Mouse (Mus musculus) liver, adult 2 months (tissue): ENCODE measurements around the gene Iqgap3. TPM values are rescaled to one million over a fixed set of nuclear protein-coding genes. Genes with fewer than 3 reads are reported as not detected.
A peak's percentile ranks its signal among the peaks of the same experiment; 100 is the strongest.

ENCODE experiments used
- DNase-seq: peaks from one replicate; pipeline ENCODE4 v3.0.0-alpha.2; 2011; ENCODE audit warnings: low read depth, low spot score; ENCODE audit errors: extremely low read depth
- H3K27ac ChIP-seq: fragments of 200-500 bp; replicated peaks from 2 replicates; pipeline ENCODE4 v1.5.1; 2012; ENCODE audit warnings: low read depth, mild to moderate bottlenecking, control low read depth, inconsistent platforms, low read length; ENCODE audit not compliant: insufficient read depth
- H3K27me3 ChIP-seq: fragments of 200-500 bp; 2 replicates; pipeline ENCODE4 v1.6.1; 2012; ENCODE audit warnings: mild to moderate bottlenecking, moderate library complexity, low read length, inconsistent platforms; ENCODE audit not compliant: control insufficient read depth, insufficient read depth
- H3K36me3 ChIP-seq: fragments of 200-500 bp; 2 replicates; pipeline ENCODE4 v1.6.1; 2012; ENCODE audit warnings: low read length, inconsistent platforms; ENCODE audit not compliant: control insufficient read depth, insufficient read depth
- H3K4me1 ChIP-seq: fragments of 200-500 bp; 2 replicates; pipeline ENCODE4 v1.6.1; 2011; ENCODE audit warnings: low read length; ENCODE audit not compliant: control insufficient read depth, insufficient read depth
- H3K4me3 ChIP-seq: fragments of 200-500 bp; 2 replicates; pipeline ENCODE4 v1.5.1; 2011; ENCODE audit warnings: low read depth, mild to moderate bottlenecking, control low read depth, low read length, moderate library complexity; ENCODE audit not compliant: insufficient read depth
- H3K79me2 ChIP-seq: fragments of 200-500 bp; 2 replicates; pipeline ENCODE4 v1.6.1; 2012; ENCODE audit warnings: inconsistent platforms, mild to moderate bottlenecking, low read length, moderate library complexity; ENCODE audit not compliant: control insufficient read depth, insufficient read depth
- H3K9ac ChIP-seq: fragments of 200-500 bp; 2 replicates; pipeline ENCODE4 v1.6.1; 2012; ENCODE audit warnings: low read depth, mild to moderate bottlenecking, control low read depth, inconsistent platforms, low read length
- CTCF ChIP-seq: fragments of 200-500 bp; IDR thresholded peaks from 2 replicates; pipeline ENCODE4 v1.5.1; 2011; ENCODE audit warnings: low read depth, low read length, control low read depth
- POLR2A ChIP-seq: fragments of 200-500 bp; IDR thresholded peaks from 2 replicates; pipeline ENCODE4 v1.6.1; 2011; ENCODE audit warnings: low read length, control low read depth; ENCODE audit not compliant: insufficient read depth; ENCODE audit errors: extremely low read depth
- WGBS: fragments of 180-500 bp; shearing (Covaris S2); methylation state at CpG from one replicate; pipeline ENCODE4 v1.1.7; 2018; 5-methylcytosine and 5-hydroxymethylcytosine counted together
- polyA plus RNA-seq: library from polyadenylated mRNA; depleted of rRNA; stranded (reverse); fragments of >200 nt; gene quantifications from 2 replicates; pipeline ENCODE4 v1.2.3, GENCODE M21; 2012
- total RNA-seq: library from RNA; depleted of rRNA; stranded (reverse); fragments of >200 nt; gene quantifications from 2 replicates; pipeline ENCODE4 v1.2.3, GENCODE M21; 2014

The Iqgap3 gene
- total and polyA plus RNA-seq, 2 experiments = 0.16 to 0.18 TPM

- Histone ChIP-seq H3K27me3 (no peaks in the 10 kb centered on the region), H3K79me2 (no peaks in the 10 kb centered on the region), H3K27ac (no peak overlapping the region), H3K9ac (no peak overlapping the region), H3K4me1 (peaks cover 3% of the 10 kb centered on the region; the same call in 1 of the 2 replicates), H3K36me3 (no peaks in the 10 kb centered on the region), H3K4me3 (no peak overlapping the region)
- WGBS = 73% methylated on average over 5 of the region's 5 CpGs
- TF ChIP-seq CTCF = no peak
- TF ChIP-seq POLR2A = no peak
- DNase-seq = no peak
Observed at GRCm38 (mm10) chr3:88128056-88128455, 46.3 kb downstream of the Iqgap3 start.

DNA sequence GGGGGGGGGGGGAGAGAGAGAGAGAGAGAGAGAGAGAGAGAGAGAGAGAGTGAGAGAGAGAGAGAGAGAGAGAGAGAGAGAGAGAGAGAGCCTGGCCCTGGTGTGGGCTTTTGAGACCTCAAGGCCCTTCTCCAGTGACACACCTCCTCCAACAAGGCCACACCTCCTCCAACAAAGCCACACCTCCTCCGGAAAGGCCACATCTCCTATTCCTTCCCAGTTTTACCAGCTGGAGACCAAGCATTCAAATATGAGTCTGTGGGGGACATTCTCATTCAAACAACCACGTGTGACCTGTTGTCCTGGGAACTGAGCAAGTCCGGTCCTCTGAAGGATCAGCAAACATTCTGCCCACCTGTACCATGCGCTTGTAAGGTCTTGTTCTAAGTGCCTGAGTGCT, 47.2 kb downstream of the Iqgap3 start:
- Histone ChIP-seq H3K27me3 (no peaks in the 10 kb centered on the region), H3K36me3 (no peaks in the 10 kb centered on the region), H3K27ac (no peak overlapping the region), H3K79me2 (no peaks in the 10 kb centered on the region), H3K4me3 (no peak overlapping the region), H3K9ac (no peak overlapping the region), H3K4me1 (peaks cover 3% of the 10 kb centered on the region; the same call in 1 of the 2 replicates)
- 72% methylated on average over 4 of the region's 4 CpGs for WGBS
- TF ChIP-seq CTCF (no peak), POLR2A (no peak)
- DNase-seq = no peak

DNA sequence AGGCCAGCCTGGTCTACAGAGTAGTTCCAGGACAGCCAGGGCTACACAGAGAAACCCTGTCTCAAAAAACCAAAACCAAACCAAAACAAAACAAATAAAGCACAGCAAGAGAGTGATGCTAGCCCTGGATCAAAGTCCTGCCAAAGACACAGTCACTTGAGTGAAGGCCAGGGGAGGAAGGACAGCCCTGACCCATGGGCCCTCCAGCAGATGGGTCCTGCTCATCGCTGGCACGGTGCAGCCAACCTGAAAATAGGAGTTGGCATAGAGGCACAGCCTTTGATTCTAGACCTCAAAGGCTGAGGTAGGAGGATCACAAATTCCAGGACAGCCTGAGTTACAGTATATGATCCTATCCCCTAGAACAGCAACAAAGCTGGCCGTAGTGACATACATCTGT, 49.3 kb downstream of the Iqgap3 start:
- H3K79me2 ChIP-seq = no peaks in the 10 kb centered on the region
- H3K36me3 ChIP-seq = no peaks in the 10 kb centered on the region
- H3K4me3 ChIP-seq = no peak overlapping the region
- no peak overlapping the region for H3K27ac ChIP-seq
- peaks cover under 1% of the 10 kb centered on the region; the same call in 1 of the 2 replicates for H3K4me1 ChIP-seq
- H3K9ac ChIP-seq = no peak overlapping the region
- TF ChIP-seq CTCF = no peak
- TF ChIP-seq POLR2A = no peak
- 39% methylated on average over 3 of the region's 3 CpGs for WGBS
- DNase-seq = peak; percentile 79
- no peaks in the 10 kb centered on the region for H3K27me3 ChIP-seq

DNA sequence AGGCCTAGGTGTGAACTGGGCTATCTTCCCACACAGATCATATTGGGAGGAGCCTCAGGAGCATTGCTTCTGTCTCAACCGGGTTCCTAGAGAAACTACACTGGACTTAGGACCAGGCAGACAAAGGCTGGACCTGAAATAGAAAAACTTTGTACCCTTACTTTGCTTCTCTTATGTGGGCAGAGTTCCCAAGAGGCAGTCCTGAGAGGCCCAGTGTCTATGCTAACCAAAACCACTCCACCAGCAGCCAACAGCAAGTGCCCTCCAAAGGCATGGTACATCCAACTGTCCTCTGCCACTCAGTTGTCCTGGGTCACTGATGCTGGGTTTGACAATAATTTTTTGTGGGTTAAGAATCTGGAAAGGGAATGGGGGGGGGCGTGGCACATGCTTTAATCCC, 50.7 kb downstream of the Iqgap3 start:
- no peaks in the 10 kb centered on the region for H3K36me3 ChIP-seq
- H3K9ac ChIP-seq = no peak overlapping the region
- TF ChIP-seq POLR2A = no peak
- TF ChIP-seq CTCF = no peak
- H3K27me3 ChIP-seq = no peaks in the 10 kb centered on the region
- H3K4me3 ChIP-seq = no peak overlapping the region
- 50% methylated on average over 2 of the region's 2 CpGs for WGBS
- peaks cover 9% of the 10 kb centered on the region for H3K4me1 ChIP-seq
- H3K79me2 ChIP-seq = no peaks in the 10 kb centered on the region
- no peak for DNase-seq
- no peak overlapping the region for H3K27ac ChIP-seq

GRCm38 (mm10) chr3:88133187-88133771, 51.5 kb downstream of the Iqgap3 start:
- 78% methylated on average over 4 of the region's 4 CpGs for WGBS
- H3K27ac ChIP-seq = no peak overlapping the region
- H3K4me1 ChIP-seq = peaks cover 11% of the 10 kb centered on the region

DNA sequence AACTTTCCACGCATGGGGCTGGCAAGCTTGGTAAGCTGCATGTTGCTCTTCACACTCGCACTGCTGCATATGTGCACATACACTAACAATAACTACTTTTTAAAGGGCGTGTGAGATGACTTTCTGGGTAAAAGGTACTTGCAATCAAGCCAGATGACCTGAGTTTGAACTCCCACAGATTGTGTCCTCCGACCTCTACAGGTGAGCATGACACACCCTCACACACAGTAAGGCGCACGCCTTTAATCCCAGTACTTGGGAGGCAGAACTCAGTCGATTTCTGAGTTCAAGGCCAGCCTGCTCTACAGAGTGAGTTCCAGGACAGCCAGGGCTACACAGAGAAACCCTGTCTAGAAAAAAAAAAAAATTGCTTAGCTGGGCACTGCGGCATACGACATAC, 54.6 kb downstream of the Iqgap3 start:
- Histone ChIP-seq H3K79me2 (no peaks in the 10 kb centered on the region), H3K4me3 (no peak overlapping the region), H3K9ac (no peak overlapping the region), H3K36me3 (no peaks in the 10 kb centered on the region), H3K27me3 (no peaks in the 10 kb centered on the region), H3K4me1 (peaks cover 21% of the 10 kb centered on the region), H3K27ac (peak overlapping the region; percentile 24; the same call in 1 of the 2 replicates)
- DNase-seq = peak; percentile 92
- no peak for TF ChIP-seq POLR2A
- TF ChIP-seq CTCF = no peak
- 23% methylated on average over 9 of the region's 9 CpGs for WGBS

More at GRCm38 (mm10) chr3:88133187-88133771, 51.5 kb downstream of the Iqgap3 start:
- Histone ChIP-seq H3K9ac (no peak overlapping the region), H3K79me2 (no peaks in the 10 kb centered on the region), H3K27me3 (no peaks in the 10 kb centered on the region), H3K36me3 (no peaks in the 10 kb centered on the region), H3K4me3 (no peak overlapping the region)
- no peak for DNase-seq
- no peak for TF ChIP-seq CTCF
